Mouse (Mus musculus): ENCODE measurements around the gene Zfp609. TPM values are rescaled to one million over a fixed set of nuclear protein-coding genes. Genes with fewer than 3 reads are reported as not detected.

Zfp609 gene
- total RNA-seq, 2 experiments from 2014 or later = 16.3 to 17.8 TPM

GRCm38 (mm10) chr9:65649997-65650396 lies 177.4 kb downstream of the Zfp609 start:
- no peak for DNase-seq
- intact Hi-C loops (cut with DNase I) = no loop called here

- no peak for DNase-seq
- intact Hi-C loops (cut with DNase I) = no loop called here
Measured at GRCm38 (mm10) chr9:65648730-65649129, 178.6 kb downstream of the Zfp609 start.

DNA sequence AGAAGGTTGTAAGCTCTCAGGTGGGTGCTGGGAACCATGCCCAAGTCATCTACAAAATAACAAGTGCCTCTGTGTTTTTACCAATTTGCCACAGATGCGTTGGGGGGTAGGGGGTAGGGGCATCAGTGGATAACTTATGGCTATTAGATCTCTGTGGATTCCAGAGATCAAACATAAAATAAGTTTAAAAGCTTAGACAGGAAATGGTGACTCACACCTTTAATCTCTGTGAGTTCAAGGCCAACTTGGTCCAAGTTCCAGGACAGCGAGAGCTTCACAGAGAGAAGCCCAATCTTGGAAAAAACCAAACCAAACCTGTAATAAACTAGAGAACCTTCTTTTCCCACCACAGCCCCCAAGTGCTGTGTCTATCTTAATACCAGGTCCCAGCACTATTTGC lies 180.6 kb downstream of the Zfp609 start:
- intact Hi-C loops (cut with DNase I) = no loop called here
- no peak for DNase-seq

DNA sequence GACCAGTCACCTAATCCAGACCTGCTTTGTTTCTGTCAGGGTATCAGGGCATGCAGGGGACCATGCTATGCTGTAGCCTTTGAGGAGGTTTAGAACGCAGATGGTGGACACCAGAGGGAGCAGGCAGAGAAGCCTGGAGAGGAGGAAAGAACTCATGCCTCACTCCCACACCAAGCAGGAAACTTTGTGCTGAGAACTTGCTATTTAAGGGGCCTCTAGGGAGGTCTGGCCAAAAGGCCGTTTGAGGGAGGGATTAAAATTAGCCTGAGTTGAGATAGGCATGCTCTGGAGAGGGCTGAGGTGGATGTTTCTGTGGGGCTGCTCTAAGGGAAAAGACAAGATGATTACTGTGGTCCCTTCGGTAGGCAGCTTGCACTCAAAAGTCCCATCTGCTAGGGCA lies 181.4 kb downstream of the Zfp609 start:
- intact Hi-C loops (cut with DNase I) = no loop called here
- DNase-seq = no peak

DNA sequence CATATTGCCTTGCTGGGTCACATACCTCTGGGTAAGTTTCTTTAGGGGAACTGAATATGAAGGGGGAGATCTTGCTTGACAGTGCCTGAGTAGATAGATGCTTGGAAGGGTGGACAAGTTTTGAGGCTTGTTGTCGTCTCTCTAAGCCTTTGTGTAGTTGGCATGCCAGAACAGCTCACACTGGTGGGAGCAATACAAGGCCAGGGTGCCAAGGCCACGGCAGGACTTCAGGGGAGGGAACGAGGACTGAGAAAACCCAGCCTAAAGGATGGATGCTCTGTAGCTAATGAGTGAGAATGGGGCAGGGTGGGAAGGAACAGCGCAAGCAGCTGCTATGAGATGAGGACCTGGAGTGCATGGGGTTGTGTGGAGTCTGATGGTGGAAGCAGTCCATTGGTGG lies 182.4 kb downstream of the Zfp609 start:
- DNase-seq = no peak
- intact Hi-C loops (cut with DNase I) = no loop called here

- intact Hi-C loops (cut with DNase I) = no loop called here
- DNase-seq = no peak
Measured at GRCm38 (mm10) chr9:65642546-65642945, 184.8 kb downstream of the Zfp609 start.

Other genes with a start within 250 kb of the Zfp609 start
- gene Plekho2, start 247.5 kb downstream of the Zfp609 start, total RNA-seq (2021) = 1 to 10 TPM; 5.2 to 5.9 TPM
- gene Pif1, start 240.4 kb downstream of the Zfp609 start, total RNA-seq (2021) = under 1 TPM in 1 of 2 experiments, not detected in 1; 0.92 TPM
- gene Rbpms2, start 197.9 kb downstream of the Zfp609 start, total RNA-seq (2021) = 1 to 10 TPM; 1.7 to 1.9 TPM
- 100 to 1,000 TPM; 217 to 221 TPM for gene Oaz2, start 159.6 kb downstream of the Zfp609 start, total RNA-seq (2021)
- gene Pclaf, start 62.7 kb upstream of the Zfp609 start, total RNA-seq (2021) = under 1 TPM; 0.44 to 0.79 TPM
- gene Trip4, start 81.2 kb upstream of the Zfp609 start, total RNA-seq (2021) = 10 to 100 TPM; 10.9 to 14.8 TPM
- 1 to 10 TPM; 5.9 to 7.0 TPM for gene Csnk1g1, start 81.4 kb upstream of the Zfp609 start, total RNA-seq (2021)
- 10 to 100 TPM; 43.8 to 49.4 TPM for gene Ppib, start 232.7 kb upstream of the Zfp609 start, total RNA-seq (2021)
- gene Snx22, start 242.2 kb upstream of the Zfp609 start, total RNA-seq (2021) = under 1 TPM; 0.13 to 0.15 TPM

All from gastrocnemius, postnatal 36 days (tissue).